Mouse (Mus musculus): ENCODE data around the gene AC134908.4.

Gene AC134908.4

GRCm38 (mm10) chr17:25831451-25832281, 36.2 kb upstream of the AC134908.4 start:
- DNase-seq (ENCODE audit: low spot score in 2 of 2), result no peak

GRCm38 (mm10) chr17:25830806-25831431, 35.5 kb upstream of the AC134908.4 start:
- DNase-seq (ENCODE audit: low spot score in 2 of 2), result no peak

GRCm38 (mm10) chr17:25830200-25830753, 34.8 kb upstream of the AC134908.4 start:
- no peak for DNase-seq (ENCODE audit: low spot score in 2 of 2)

- DNase-seq (ENCODE audit: low spot score in 2 of 2), result no peak
Measured at GRCm38 (mm10) chr17:25829558-25830017, 34.1 kb upstream of the AC134908.4 start.

- peak; percentile 85 to 91 for DNase-seq (ENCODE audit: low spot score in 2 of 2)
Measured at GRCm38 (mm10) chr17:25828712-25829557, 33.5 kb upstream of the AC134908.4 start, which contains the start of gene Jmjd8. TSS of gene Jmjd8 (plus strand) at chr17:25828867.

- DNase-seq (ENCODE audit: low spot score in 2 of 2), result no peak
Measured at GRCm38 (mm10) chr17:25828223-25828594, 32.8 kb upstream of the AC134908.4 start.

GRCm38 (mm10) chr17:25827546-25828222, 32.2 kb upstream of the AC134908.4 start:
- no peak for DNase-seq (ENCODE audit: low spot score in 2 of 2)

GRCm38 (mm10) chr17:25827011-25827410, 31.6 kb upstream of the AC134908.4 start:
- DNase-seq (ENCODE audit: low spot score in 2 of 2), result no peak

GRCm38 (mm10) chr17:25825984-25826570, 30.6 kb upstream of the AC134908.4 start:
- no peak for DNase-seq (ENCODE audit: low spot score in 2 of 2)

GRCm38 (mm10) chr17:25825311-25825710, 29.9 kb upstream of the AC134908.4 start:
- no peak for DNase-seq (ENCODE audit: low spot score in 2 of 2)

- no peak for DNase-seq (ENCODE audit: low spot score in 2 of 2)
Measured at GRCm38 (mm10) chr17:25824362-25825142, 29.1 kb upstream of the AC134908.4 start.

- peak; percentile 73 to 86 for DNase-seq (ENCODE audit: low spot score in 2 of 2)
Measured at GRCm38 (mm10) chr17:25823452-25823851, 28.0 kb upstream of the AC134908.4 start, which contains the start of gene Wdr24. TSS of gene Wdr24 (plus strand) at chr17:25823627.

GRCm38 (mm10) chr17:25818851-25819780, 23.7 kb upstream of the AC134908.4 start:
- DNase-seq (ENCODE audit: low spot score in 2 of 2), result no peak

GRCm38 (mm10) chr17:25817662-25818061, 22.2 kb upstream of the AC134908.4 start:
- DNase-seq (ENCODE audit: low spot score in 2 of 2), result no peak

- DNase-seq (ENCODE audit: low spot score in 2 of 2), result peak; percentile 88 to 90
Measured at GRCm38 (mm10) chr17:25813471-25813870, 18.0 kb upstream of the AC134908.4 start.

- DNase-seq (ENCODE audit: low spot score in 2 of 2), result no peak
Measured at GRCm38 (mm10) chr17:25810890-25811289, 15.4 kb upstream of the AC134908.4 start.

GRCm38 (mm10) chr17:25809606-25810340, 14.3 kb upstream of the AC134908.4 start:
- DNase-seq (ENCODE audit: low spot score in 2 of 2), result peak; percentile 45 to 53
